ENCODE assay signal across 7 mouse cellular contexts in the genomic region with DNA sequence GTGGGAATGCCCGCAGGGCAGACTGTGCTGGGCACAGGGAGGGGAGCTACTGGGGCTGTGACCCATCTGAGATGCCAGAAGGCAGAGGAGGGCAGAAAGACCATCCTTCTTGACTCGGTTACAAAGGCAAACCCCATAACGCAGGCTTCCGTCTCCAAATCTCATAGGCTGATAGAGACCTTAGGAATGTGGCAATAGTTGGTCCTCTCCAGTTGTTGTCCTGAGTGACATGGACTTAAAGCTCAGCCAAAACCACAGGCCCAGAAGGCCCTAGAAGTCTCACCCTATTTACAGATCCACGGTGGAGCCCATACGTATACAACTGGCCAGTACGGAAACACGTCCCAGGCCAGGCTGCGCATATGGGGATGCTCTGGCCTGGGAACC. TPM values are rescaled to one million over a fixed set of nuclear protein-coding genes. Genes with fewer than 3 reads are reported as not detected.
A peak's percentile ranks its signal among the peaks of the same experiment; 100 is the strongest.
DNase-seq lines count a peak whose midpoint lies in the region; ATAC-seq lines count a peak whose summit lies in the region.

No protein-coding gene starts in this region.

- ATAC-seq in lung, embryonic 16.5 days (ENCODE audit: low read depth): no peak
- no peak for ATAC-seq in forebrain, embryonic 13.5 days
- ATAC-seq in limb, embryonic 12.5 days (ENCODE audit: insufficient number of reproducible peaks, insufficient read depth, low FRiP score, low TSS enrichment, low read depth): no peak
- no peak for ATAC-seq in neural tube, embryonic 15.5 days (ENCODE audit: low FRiP score)

- H3K4me2 ChIP-seq in lung, embryonic 16.5 days (ENCODE audit: low read depth, low read length): peak overlapping the region; percentile 87
- peak overlapping the region; percentile 81 for H3K4me2 ChIP-seq in forebrain, embryonic 13.5 days
- peak overlapping the region; percentile 86 for H3K4me2 ChIP-seq in limb, embryonic 12.5 days
- peak overlapping the region; percentile 83; the same call in 1 of the 2 replicates for H3K4me2 ChIP-seq in neural tube, embryonic 15.5 days

- peak overlapping the region; percentile 38 for H3K9ac ChIP-seq in lung, embryonic 16.5 days (ENCODE audit: low read length)
- H3K9ac ChIP-seq in forebrain, embryonic 13.5 days: peak overlapping the region; percentile 45; the same call in 1 of the 2 replicates
- H3K9ac ChIP-seq in limb, embryonic 12.5 days (replicated peaks): peak overlapping the region; percentile 77; the same call in 1 of the 2 replicates
- H3K9ac ChIP-seq in neural tube, embryonic 15.5 days (replicated peaks): no peak overlapping the region

- no peaks in the 10 kb centered on the region; the same call in 1 of the 2 replicates for H3K27me3 ChIP-seq in lung, embryonic 16.5 days (ENCODE audit: control insufficient read depth, insufficient read depth, low read depth, low read length)
- H3K27me3 ChIP-seq in forebrain, embryonic 13.5 days: peaks cover 42% of the 10 kb centered on the region
- peaks cover 24% of the 10 kb centered on the region for H3K27me3 ChIP-seq in limb, embryonic 12.5 days
- H3K27me3 ChIP-seq in neural tube, embryonic 15.5 days (replicated peaks): peaks cover 28% of the 10 kb centered on the region

- WGBS in lung, embryonic 16.5 days: 51% methylated on average over 9 of the region's 9 CpGs
- WGBS in forebrain, embryonic 13.5 days: 28% methylated on average over 9 of the region's 9 CpGs
- 58% methylated on average over 9 of the region's 9 CpGs for WGBS in limb, embryonic 12.5 days
- 44% methylated on average over 9 of the region's 9 CpGs for WGBS in neural tube, embryonic 15.5 days

- H3K9me3 ChIP-seq in lung, embryonic 16.5 days (ENCODE audit: control insufficient read depth, low read length): no peaks in the 10 kb centered on the region
- H3K9me3 ChIP-seq in forebrain, embryonic 13.5 days (replicated peaks): no peaks in the 10 kb centered on the region
- no peaks in the 10 kb centered on the region for H3K9me3 ChIP-seq in limb, embryonic 12.5 days
- H3K9me3 ChIP-seq in neural tube, embryonic 15.5 days (replicated peaks): no peaks in the 10 kb centered on the region

- DNase-seq in lung, postnatal 10 days: no peak
- DNase-seq in layer of hippocampus, adult 11-12 months (ENCODE audit: low spot score): no peak
- DNase-seq in embryo, embryonic 9.5 days (ENCODE audit: extremely low spot score): no peak

- peaks cover 65% of the 10 kb centered on the region for H3K4me1 ChIP-seq in lung, embryonic 16.5 days (replicated peaks; ENCODE audit: control insufficient read depth, insufficient read depth, low read length)
- H3K4me1 ChIP-seq in forebrain, embryonic 13.5 days: peaks cover 94% of the 10 kb centered on the region
- H3K4me1 ChIP-seq in limb, embryonic 12.5 days (replicated peaks): peaks cover 94% of the 10 kb centered on the region
- H3K4me1 ChIP-seq in neural tube, embryonic 15.5 days: peaks cover 71% of the 10 kb centered on the region

- H3K27ac ChIP-seq in lung, embryonic 16.5 days (ENCODE audit: low read length): peak overlapping the region; percentile 98
- H3K27ac ChIP-seq in forebrain, embryonic 13.5 days: peak overlapping the region; percentile 92
- H3K27ac ChIP-seq in limb, embryonic 12.5 days: peak overlapping the region; percentile 89
- H3K27ac ChIP-seq in neural tube, embryonic 15.5 days (replicated peaks): peak overlapping the region; percentile 34

- no peaks in the 10 kb centered on the region for H3K36me3 ChIP-seq in lung, embryonic 16.5 days (ENCODE audit: control insufficient read depth, insufficient read depth, low read length)
- no peaks in the 10 kb centered on the region for H3K36me3 ChIP-seq in forebrain, embryonic 13.5 days (ENCODE audit: poor library complexity, severe bottlenecking)
- no peaks in the 10 kb centered on the region for H3K36me3 ChIP-seq in limb, embryonic 12.5 days
- no peaks in the 10 kb centered on the region for H3K36me3 ChIP-seq in neural tube, embryonic 15.5 days

- H3K4me3 ChIP-seq in lung, embryonic 16.5 days (ENCODE audit: low read length): no peak overlapping the region
- H3K4me3 ChIP-seq in forebrain, embryonic 13.5 days: peak overlapping the region; percentile 45; the same call in 1 of the 2 replicates
- no peak overlapping the region for H3K4me3 ChIP-seq in limb, embryonic 12.5 days (replicated peaks)
- H3K4me3 ChIP-seq in neural tube, embryonic 15.5 days (replicated peaks): no peak overlapping the region

RNA-seq across cellular contexts. Expression of gene Fgfr3, which starts 27.0 kb away (rescaled TPM):
- polyA plus RNA-seq in lung, embryonic 16.5 days (2015; fragmentation: Nextera tagmentation; extraction: Ambion mirVana): 64.4 and 67.2 TPM in 2 replicates
- polyA plus RNA-seq in forebrain, embryonic 13.5 days (2015; fragmentation: Nextera tagmentation; extraction: Ambion mirVana): 59.5 and 81.3 TPM in 2 replicates
- 24.5 and 28.0 TPM in 2 replicates for polyA plus RNA-seq in limb, embryonic 12.5 days (2016; fragmentation: Nextera tagmentation; extraction: Ambion mirVana)
- polyA plus RNA-seq in neural tube, embryonic 15.5 days (2015; fragmentation: Nextera tagmentation; extraction: Ambion mirVana): 36.0 and 43.6 TPM in 2 replicates

RNA-seq across cellular contexts. Expression of gene Tmem129, which starts 36.2 kb away (rescaled TPM):
- 41.0 and 41.8 TPM in 2 replicates for polyA plus RNA-seq in lung, embryonic 16.5 days (2015; fragmentation: Nextera tagmentation; extraction: Ambion mirVana)
- polyA plus RNA-seq in forebrain, embryonic 13.5 days (2015; fragmentation: Nextera tagmentation; extraction: Ambion mirVana): 33.0 and 37.8 TPM in 2 replicates
- polyA plus RNA-seq in limb, embryonic 12.5 days (2016; fragmentation: Nextera tagmentation; extraction: Ambion mirVana): 41.9 and 42.8 TPM in 2 replicates
- 27.7 and 29.7 TPM in 2 replicates for polyA plus RNA-seq in neural tube, embryonic 15.5 days (2015; fragmentation: Nextera tagmentation; extraction: Ambion mirVana)

RNA-seq across cellular contexts. Expression of gene Tacc3, which starts 36.5 kb away (rescaled TPM):
- 190 and 214 TPM in 2 replicates for polyA plus RNA-seq in lung, embryonic 16.5 days (2015; fragmentation: Nextera tagmentation; extraction: Ambion mirVana)
- polyA plus RNA-seq in forebrain, embryonic 13.5 days (2015; fragmentation: Nextera tagmentation; extraction: Ambion mirVana): 189 and 190 TPM in 2 replicates
- 258 and 275 TPM in 2 replicates for polyA plus RNA-seq in limb, embryonic 12.5 days (2016; fragmentation: Nextera tagmentation; extraction: Ambion mirVana)
- 27.5 and 61.7 TPM in 2 replicates for polyA plus RNA-seq in neural tube, embryonic 15.5 days (2015; fragmentation: Nextera tagmentation; extraction: Ambion mirVana)

RNA-seq across cellular contexts. Expression of gene Slbp, which starts 42.1 kb away (rescaled TPM):
- polyA plus RNA-seq in lung, embryonic 16.5 days (2015; fragmentation: Nextera tagmentation; extraction: Ambion mirVana): 242 and 259 TPM in 2 replicates
- 222 and 225 TPM in 2 replicates for polyA plus RNA-seq in forebrain, embryonic 13.5 days (2015; fragmentation: Nextera tagmentation; extraction: Ambion mirVana)
- 307 and 311 TPM in 2 replicates for polyA plus RNA-seq in limb, embryonic 12.5 days (2016; fragmentation: Nextera tagmentation; extraction: Ambion mirVana)
- 120 and 157 TPM in 2 replicates for polyA plus RNA-seq in neural tube, embryonic 15.5 days (2015; fragmentation: Nextera tagmentation; extraction: Ambion mirVana)

Comparison
In these comparisons a context has a peak if more than half of its experiments do, and no peak if none do; other contexts are left out.
1. H3K27ac ChIP-seq: peak in every context shown above with its lines; median percentile 98 in lung, embryonic 16.5 days; 92 in forebrain, embryonic 13.5 days; 89 in limb, embryonic 12.5 days; 34 in neural tube, embryonic 15.5 days.